Mouse (Mus musculus) common myeloid progenitor, adult 5-6 weeks (primary cell): Measurements from ENCODE around the gene Mfsd9. TPM values are rescaled to one million over a fixed set of nuclear protein-coding genes. Genes with fewer than 3 reads are reported as not detected.

Experiments used
- ATAC-seq: replicated peaks from 2 replicates; pipeline ENCODE4 v1.8.0; 2016; ENCODE audit warnings: low read depth, mild to moderate bottlenecking, moderate TSS enrichment, inconsistent platforms; ENCODE audit not compliant: poor library complexity, severe bottlenecking
- total RNA-seq: library from RNA; stranded (forward); fragments of 200-1000, 187-1606 nt; gene quantifications from 2 replicates; pipeline ENCODE4 v1.2.3, GENCODE M21; 2017

Gene Mfsd9
- 1.6 and 2.0 TPM in 2 replicates for total RNA-seq

DNA sequence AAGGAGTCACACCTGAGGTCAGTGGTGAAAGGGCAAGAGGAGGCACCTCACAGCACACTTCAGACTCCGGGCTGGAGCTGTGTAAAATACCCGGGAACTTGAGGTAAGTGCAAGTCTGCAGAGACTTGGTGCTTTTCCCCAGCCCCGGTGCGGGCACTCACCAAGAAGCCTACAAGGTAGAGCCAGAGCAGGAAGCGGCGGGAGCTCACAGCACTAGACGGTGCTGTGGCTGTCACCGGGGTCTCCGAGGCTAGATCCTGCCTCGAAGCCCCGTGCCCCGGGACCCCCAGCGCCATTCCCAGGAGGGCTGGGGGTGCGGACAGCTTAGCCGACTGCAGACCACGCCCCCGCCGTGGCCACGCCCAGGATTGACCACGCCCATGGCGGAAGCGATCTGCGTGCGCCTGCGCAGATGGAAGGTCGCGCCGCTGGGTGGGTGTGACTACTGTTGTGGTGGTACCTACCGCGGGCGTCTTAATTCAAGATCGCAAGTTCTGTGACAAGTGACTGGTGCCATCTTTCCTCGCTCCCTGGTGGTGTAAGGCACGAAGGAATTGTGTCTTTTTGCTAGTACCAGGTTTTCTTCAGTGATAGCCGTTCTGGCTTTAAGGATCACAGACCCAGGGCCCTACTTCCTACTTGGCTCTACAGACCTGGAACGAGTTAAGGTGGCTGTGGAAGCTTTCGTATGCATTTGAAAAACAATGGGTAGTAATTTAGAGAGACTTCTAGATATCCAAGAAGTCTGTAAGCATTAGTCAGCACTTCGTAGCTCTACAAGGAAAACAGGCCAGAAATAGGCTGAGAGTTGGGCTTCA lies at the start of gene Mfsd9:
Mfsd9 (minus strand) TSS at position 364 of the 818 bp plus-strand sequence.
- peak; percentile 92 for ATAC-seq

DNA sequence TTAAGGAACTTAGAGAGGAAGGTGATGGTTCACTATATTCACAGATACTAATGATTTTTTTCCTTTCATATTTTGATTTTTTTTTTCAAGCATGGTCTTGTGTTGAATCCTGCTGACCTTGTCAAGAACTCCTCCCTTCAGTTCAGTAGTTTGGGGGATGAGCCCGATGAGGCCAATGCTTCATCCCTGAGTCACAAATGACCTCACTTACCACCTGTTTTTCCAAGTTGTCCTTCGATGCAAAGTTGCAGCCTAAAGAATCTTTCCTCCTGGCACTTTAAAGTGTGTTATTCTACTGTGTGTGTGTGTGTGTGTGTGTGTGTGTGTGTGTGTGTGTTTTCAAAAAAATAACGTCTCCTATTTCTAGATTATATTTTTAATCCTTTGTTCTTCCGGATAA lies 45.0 kb upstream of the Mfsd9 start:
- no peak for ATAC-seq

DNA sequence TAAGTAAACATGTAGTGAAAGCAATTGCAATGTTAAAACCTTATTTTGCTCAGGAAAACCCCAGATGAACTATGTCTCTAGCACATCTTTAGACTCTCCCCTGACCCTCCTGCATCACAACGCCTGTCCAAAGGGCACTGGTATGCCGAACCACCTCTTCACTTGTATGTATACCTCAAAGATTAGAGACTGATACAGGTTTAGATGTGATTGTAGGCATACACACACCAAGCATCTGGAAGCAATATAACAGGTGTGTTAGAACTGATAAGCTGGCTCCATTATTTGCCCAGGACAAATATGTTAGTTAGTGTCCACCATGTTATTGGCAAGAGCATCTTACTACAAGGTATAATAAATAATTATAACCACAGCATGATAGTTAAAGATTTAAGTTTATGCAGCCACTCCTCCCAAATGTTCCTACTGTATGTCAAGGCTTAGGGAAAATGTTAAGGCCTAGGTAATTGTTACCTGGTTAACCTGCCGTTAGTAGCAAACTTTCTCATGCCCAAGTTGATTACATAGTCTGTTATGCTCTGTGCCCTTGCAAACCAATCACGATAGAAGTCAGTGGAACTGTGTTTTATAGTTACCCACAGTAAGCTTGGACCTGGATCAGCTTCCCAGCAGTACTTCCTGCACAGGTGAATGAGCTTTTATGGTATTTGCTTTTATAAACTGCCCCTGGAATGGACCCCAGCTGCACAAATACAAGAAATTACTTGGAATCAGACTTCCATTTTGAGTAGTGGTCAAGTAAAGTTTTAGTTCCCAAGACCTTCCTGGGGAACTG lies 40.4 kb upstream of the Mfsd9 start:
- no peak for ATAC-seq

DNA sequence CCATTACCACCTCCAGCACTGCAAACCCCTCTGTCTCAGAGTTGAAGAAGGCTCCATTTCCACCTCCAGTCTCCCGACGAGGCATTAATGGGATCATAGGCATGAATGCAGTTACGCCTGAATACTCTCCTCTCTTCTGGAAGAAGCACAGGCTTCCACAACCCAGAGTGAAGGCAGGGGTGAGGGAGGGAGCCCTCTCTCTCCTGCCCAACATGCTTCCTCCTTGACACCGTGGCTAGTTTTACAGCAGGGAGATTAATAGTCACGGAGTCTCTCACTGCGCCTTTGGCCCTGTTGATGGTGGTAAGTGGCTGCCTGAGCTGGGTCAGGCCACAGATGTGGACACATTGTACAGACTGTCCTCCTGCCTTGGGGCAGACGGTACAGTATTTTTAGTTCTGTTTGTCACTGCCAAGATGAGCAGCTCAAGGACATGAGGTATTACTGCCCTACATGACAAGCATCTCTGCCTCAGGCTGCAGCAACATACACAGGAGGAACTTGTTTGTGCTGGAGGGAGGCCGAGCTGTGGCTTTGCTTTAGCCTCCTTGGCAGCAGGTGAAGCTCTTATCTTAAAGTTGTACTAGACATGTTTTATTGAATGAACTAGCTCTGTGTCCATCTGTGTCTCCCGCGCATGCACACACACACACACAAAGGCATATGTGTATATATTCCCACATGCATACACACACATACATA lies 38.9 kb upstream of the Mfsd9 start:
- no peak for ATAC-seq

DNA sequence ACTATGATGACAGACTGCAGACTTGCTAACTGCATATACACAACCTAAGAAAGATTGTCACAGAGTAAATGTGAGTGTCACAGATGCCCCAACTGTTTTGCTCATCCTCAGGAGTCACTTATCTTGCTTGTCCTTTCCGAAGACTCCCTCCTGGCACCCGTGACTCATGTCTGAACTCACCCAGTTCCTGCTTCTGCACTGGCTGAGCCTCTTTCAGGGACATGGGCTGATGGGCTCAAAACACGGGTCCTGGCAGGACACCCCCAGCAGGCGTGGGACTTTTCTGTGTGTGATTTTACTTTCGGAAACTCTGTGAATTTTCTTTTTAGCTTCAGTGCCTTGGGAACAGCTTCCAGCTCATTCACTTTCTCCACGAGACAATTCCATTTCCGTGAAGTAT lies 35.3 kb upstream of the Mfsd9 start:
- no peak for ATAC-seq

DNA sequence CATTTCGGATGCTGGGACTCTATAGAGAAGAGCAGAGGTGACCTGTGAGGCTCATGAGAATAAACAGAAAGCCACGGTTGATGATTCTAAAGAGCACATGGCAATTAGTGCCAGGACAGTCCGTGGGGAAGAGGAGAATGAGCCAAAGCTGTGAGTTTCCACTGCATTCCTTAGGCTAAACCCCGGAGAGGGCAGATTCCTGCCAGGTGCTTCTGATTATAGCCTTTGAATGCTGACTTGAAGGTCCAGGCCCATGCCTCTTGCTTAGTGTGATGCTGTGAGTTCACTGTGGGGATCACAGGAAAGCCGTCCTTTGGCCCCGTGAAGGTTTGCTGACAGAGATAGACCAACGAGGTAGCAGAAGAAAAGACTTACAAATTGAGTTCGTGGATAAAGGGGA lies 34.4 kb upstream of the Mfsd9 start:
- ATAC-seq: no peak

DNA sequence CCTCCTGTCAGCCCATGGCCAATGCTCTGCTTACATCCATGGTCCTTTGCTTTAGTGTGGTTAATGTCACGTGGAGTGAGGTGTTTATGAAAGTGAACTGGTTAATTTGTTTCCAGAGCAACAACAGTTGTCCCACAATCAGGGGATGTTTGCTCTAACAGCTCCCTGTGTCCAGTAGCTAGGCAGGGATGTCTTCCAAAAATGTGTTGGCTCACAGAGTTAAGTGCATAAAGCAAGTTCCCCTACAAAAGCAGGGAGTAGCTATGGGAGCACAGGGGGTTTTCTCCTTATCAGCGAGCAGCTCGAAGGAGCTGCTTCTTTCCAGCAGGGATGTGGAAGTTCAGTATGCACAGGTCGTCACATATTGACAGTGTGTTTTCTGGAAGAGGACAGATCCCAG lies 34.0 kb upstream of the Mfsd9 start:
- no peak for ATAC-seq

DNA sequence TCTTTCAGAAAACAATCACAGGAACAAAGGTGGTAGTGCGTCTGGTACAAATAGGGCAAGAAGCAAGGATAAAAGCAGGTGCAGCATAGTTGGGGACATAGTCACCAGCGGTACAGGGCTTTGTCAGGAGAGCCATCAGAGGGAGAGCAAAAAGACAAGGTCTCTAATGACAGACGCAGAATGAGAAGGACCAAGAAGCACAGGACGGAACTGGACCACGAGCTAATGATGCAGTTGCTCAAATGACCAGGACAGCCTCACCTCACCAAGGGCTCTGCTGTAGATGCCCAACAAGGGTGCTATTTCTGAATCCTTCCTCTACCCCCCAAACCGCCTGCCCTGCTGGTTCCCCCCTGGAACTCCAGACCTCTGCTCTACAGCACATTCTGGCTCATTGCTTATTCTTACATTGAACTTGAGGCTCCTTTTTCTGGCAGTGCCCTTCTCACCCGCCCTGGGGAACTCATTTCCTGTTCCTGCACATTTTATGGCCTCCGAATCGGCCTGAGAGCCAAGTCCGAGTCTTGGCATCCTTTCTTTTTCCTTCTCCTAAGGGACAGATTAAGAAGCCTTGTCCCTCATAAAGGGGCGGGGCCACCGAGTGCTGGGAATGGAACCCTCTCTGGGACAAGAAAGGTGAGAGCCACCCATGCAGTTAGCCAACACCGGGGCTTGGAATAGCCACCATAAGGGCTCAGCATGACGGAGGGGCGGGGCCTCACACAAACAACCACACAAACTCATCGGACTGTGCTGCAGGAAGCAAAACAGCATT lies 24.8 kb upstream of the Mfsd9 start:
- ATAC-seq: 0 out of 2 replicates have a peak, but pooled peaks have one; percentile 29

DNA sequence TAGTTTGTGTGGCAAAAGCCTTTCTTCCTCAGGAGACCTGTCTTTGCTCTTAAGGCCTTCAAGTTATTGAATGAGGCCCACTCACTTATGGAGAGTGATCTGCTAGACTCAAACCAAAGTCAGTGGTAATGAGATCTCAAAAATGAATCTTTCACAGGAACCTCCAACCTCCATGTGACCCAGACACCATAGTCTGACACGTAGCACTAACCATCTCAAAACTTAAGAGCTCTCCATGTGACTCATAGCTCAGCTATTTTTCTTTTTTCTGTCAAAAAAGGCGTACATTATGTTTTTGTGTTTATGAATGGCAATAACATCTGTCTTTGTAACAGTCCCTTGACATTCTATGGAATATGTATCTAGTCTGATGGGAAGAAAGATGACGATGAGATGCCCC lies 18.2 kb upstream of the Mfsd9 start:
- ATAC-seq: no peak

DNA sequence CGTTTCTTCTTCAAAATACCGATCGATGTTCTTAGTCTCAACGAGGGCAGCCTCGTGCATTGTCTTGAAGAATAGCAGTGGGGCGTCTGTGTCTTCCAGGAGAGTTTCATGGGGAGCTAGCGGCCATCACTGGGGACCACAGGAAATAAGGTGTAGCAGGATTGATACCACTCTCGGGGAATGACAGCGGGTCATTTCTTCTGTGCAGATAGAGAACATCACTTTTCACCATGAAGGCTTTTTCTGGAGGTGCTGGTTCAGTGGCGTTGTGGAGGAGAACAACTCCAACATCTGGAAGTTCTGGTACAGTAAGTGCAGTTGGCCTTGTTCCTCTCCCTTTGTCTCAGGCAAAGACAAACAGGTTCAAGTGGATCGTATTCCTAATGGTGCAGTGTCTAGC lies 15.4 kb upstream of the Mfsd9 start:
- ATAC-seq: no peak

DNA sequence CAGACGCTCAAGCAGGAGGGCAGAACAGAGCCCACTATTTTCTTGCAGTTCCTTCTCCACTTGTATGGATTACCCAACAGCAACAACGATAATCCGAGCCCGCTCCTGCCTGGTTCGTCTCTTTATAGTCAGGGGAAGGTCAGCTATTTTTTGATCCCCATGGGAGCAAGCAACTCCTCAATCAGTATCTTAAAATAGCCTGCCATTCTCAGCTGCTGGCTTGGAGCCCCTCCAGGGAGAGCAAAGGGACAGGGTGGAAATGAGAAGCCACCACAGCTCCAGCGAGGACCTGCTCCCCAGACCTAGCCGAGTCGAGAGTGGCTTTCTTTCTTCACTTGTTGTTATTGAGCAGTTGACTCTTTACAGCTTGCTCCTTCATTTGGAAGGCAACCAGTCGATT lies 14.9 kb upstream of the Mfsd9 start, which contains the start of gene Tmem182:
Tmem182 (plus strand) TSS at position 251 of the 400 bp plus-strand sequence.
- no peak for ATAC-seq

DNA sequence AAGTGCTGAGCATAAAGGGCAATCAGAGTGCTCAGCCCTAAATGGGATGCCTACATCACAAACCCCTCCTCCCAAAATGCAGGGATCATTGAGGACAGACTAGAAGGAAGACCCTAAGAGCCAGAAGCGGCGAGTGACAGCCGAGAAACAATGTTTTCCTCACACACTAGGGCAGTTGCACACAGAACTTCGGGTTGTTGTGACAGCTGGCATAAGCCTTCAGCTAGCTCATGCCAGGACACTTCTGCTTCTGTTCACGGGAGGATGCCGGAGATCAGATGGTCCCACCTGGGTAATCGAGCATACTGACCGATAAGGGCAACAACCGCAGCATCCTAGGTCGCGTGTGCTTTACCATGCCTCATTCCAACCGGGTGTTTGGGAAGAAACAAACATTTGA lies 13.6 kb upstream of the Mfsd9 start:
- no peak for ATAC-seq

DNA sequence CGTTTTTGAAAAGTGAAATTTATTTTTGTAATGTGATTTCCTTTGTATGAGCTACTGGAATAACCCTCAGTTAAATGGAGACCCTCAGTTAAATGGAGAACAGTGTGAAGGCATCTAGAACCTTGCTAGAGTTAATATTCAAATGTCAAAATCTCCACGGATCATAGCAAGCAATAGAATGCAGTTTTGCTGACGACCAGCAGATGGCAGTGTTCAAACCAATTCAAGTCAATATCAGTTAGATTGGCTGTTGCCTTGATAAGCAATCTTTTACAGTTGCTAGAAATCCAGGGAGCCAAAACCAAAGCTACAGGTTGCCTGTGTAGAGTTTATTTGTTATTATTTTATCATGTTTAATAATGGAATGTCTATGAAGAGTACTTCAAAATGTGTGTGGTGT lies 12.3 kb upstream of the Mfsd9 start:
- ATAC-seq: peak; percentile 73; the same call in 1 of the 2 replicates

DNA sequence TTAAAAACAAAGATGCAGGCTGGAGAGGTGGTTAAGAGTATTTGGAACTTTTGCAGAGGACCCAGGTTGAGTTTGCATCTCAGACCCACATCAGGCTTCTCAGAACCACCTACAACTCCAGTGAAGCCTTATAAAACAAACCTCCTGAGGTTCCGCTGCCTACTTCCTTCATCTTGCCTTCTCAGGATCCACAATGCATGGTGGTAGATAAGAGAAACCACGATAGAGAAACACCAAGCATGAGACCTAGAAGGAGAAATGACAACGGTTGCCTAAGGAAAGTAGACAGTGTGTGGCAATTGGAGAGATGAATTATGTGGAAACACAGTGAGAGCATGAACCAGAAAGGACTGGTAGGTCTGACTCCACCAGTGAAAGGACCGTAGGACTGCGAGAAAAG lies 10.4 kb upstream of the Mfsd9 start:
- peak; percentile 48 for ATAC-seq

DNA sequence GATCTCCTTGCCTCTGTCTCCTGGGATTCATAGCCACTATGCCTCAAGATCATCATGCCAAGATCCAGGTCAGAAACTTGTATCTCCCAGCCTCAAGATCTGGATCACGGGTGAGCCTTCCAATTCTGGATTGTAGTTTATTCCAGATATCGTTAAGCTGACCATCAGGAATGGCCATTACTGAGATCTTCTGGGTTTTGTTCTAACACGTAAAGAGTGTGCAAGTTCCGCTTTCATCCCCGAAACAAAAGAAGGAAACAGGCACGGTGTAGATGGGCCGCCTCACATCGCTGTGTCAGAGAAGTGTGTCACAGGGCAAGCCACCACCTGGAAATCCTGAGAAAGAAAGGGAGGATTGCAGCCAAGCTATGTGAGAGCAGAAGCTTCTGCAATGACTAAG lies 8.6 kb upstream of the Mfsd9 start:
- ATAC-seq: no peak

DNA sequence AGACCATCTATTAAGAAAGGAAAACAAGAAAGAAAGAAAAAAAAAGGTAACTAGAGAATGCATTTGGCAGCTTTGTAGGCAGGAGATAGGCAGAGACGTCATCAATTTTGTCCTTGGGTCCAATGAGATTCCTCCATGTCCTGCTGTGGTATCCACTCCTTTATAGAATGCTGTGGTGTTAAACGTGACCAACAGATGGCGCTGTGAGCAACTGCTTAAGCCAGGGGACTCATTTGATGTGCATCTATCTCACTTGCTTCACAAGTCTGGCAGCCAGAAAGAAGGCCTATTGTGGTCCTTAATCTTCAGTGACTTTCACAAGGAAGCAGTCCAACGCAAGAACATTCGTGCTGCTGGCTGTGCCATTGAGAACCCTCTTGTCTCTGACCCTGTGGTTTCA lies 6.9 kb upstream of the Mfsd9 start:
- peak; percentile 98 for ATAC-seq

DNA sequence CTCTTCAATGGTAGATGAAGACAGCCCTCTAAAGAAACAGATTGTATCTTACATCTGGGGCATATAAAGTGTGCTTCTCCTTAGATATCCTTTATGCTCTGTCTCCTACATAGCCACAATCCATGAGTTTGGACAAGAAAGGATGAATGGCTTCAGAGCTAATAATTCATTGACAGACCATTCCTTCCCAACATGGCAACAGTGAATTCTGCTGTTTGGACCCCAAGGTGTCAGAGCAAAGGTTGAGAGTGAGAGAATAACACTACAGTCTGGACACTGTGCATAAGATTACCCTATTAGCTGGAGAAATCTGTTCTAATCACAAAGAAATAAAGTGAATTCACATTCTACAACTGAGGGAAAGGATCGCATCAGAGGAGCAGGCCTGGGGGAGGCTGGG lies 5.0 kb upstream of the Mfsd9 start:
- no peak for ATAC-seq

DNA sequence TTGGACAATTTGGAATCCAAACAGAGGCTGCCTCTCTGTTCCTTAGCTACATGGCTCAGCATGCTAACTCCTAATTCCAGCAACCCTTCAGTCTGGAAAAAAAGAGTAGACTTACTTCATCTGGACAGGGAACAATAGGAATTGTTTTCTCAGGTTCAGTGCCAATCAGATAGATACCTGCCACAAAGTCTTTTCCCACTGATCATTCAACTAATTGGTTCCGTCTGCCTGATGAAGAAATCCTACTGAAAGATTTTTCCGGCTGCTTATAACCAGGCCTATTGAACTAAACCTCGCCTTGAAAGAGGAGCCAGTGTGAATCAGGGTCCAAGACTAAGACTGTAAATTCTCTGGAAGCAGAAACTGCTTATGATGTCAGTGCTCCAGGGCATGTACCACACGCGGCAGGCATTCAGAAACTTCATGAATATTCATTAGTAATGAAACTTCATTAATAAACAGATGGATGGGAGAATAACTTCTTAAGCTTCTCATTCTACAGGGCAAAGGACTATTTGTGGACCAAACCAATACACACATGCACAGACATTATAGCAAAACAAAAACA lies 737 bp downstream of the Mfsd9 start:
- ATAC-seq: peak; percentile 15; the same call in 1 of the 2 replicates

DNA sequence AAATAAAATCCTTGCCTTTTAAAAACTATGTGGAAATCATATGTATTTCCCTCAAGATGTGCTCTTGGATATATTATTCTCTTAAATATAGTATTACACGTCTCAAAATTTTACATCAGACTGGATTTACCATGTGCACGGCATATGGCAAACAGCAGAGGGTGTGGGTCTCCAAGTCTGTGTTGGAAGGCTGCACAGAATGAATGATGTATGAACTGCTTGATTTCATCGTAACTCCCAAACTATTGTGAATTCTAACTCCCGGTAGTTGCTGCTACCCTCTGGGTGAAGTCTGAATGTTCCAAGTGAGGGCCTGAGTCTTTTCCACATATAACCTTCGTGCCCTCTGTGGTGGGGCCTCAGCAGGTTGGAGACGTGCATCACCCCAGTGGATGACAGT lies 1.5 kb downstream of the Mfsd9 start:
- no peak for ATAC-seq
